30 mouse cellular contexts compared by ENCODE assay signal in genomic region chr2:165059961-165060360, GRCm38 (mm10). TPM values are rescaled to one million over a fixed set of nuclear protein-coding genes. Genes with fewer than 3 reads are reported as not detected.
"Had no signal": no experiment of that assay in that cellular context is flagged by ENCODE, and none has a peak within 500 bp of the region (broad histone marks: within the 10 kb centered on the region; RNA-seq: fewer than 3 reads in every experiment).

No protein-coding gene starts in this region.

- H3K9ac ChIP-seq: liver, embryonic 13.5 days; midbrain, embryonic 13.5 days; neural tube, embryonic 13.5 days had no signal

- H3K27ac ChIP-seq: hindbrain, postnatal 0 days; kidney, postnatal 0 days; layer of hippocampus, adult 2 months; left cerebral cortex, adult 2 months; liver, embryonic 13.5 days; midbrain, embryonic 10.5 days; midbrain, embryonic 13.5 days; neural tube, embryonic 13.5 days; stomach, postnatal 0 days had no signal

- H3K36me3 ChIP-seq: liver, embryonic 13.5 days; midbrain, embryonic 10.5 days; midbrain, embryonic 13.5 days; neural tube, embryonic 13.5 days had no signal

- ATAC-seq: hindbrain, postnatal 0 days; inflammation-experienced regulatory T-cells, adult 6 months; intestine, embryonic 16.5 days; midbrain, embryonic 13.5 days; midbrain, embryonic 16.5 days had no signal

- DNase-seq: kidney, adult 18-20 months; kidney, postnatal 25 days; layer of hippocampus, adult 9-11 months; layer of hippocampus, postnatal 36 days; liver, embryonic 13.5 days; right cerebral cortex, postnatal 14 days; right cerebral cortex, postnatal 4 days; thymus, adult 2 months; thymus, postnatal 14 days; thymus, postnatal 4 days had no signal

- H3K4me2 ChIP-seq: liver, embryonic 13.5 days; midbrain, embryonic 13.5 days; neural tube, embryonic 13.5 days had no signal

- H3K4me3 ChIP-seq: layer of hippocampus, adult 2 months; left cerebral cortex, adult 2 months; liver, embryonic 13.5 days; megakaryocyte, embryonic 14.5 days; midbrain, embryonic 10.5 days; midbrain, embryonic 13.5 days; myocyte; neural tube, embryonic 13.5 days had no signal

- H3K9me3 ChIP-seq: liver, embryonic 13.5 days; megakaryocyte, embryonic 14.5 days; midbrain, embryonic 10.5 days; midbrain, embryonic 13.5 days; neural tube, embryonic 13.5 days had no signal

RNA-seq across cellular contexts. Expression of gene 1700025C18Rik, which starts 30.6 kb away (rescaled TPM):
- polyA plus RNA-seq: hindbrain, postnatal 0 days; inflammation-experienced regulatory T-cells, adult 6 months; intestine, embryonic 16.5 days; kidney, embryonic 14.5 days; kidney, postnatal 0 days; large intestine, adult 2 months; limb, embryonic 11.5 days; limb, embryonic 14.5 days; liver, adult 2 months; liver, embryonic 13.5 days; liver, embryonic 16.5 days; midbrain, embryonic 10.5 days; midbrain, embryonic 13.5 days; midbrain, embryonic 16.5 days; myocyte; neural tube, embryonic 13.5 days; stomach, embryonic 14.5 days; stomach, postnatal 0 days; thymus, adult 2 months had no signal
